Mouse (Mus musculus) heart, embryonic 16.5 days (tissue): ENCODE results near the gene Gm13539. TPM values are rescaled to one million over a fixed set of nuclear protein-coding genes. Genes with fewer than 3 reads are reported as not detected.

ENCODE experiments used
- polyA plus RNA-seq: library from polyadenylated mRNA; unstranded; fragments of >200 nt; fragmentation: Nextera tagmentation; extraction: Ambion mirVana; gene quantifications from 2 replicates; pipeline ENCODE4 v1.2.1, GENCODE M21; 2015

Gm13539 gene
- polyA plus RNA-seq, 1 experiment from 2014 or later: 0.26 TPM

Other genes starting within 250 kb of the Gm13539 start
- 27.0 and 27.3 TPM in 2 replicates for gene Traf2, start 235.3 kb upstream of the Gm13539 start, polyA plus RNA-seq
- gene Edf1, start 224.4 kb upstream of the Gm13539 start, polyA plus RNA-seq: 288 and 303 TPM in 2 replicates
- 2.7 and 19.0 TPM in 2 replicates for gene Mamdc4, start 207.4 kb upstream of the Gm13539 start, polyA plus RNA-seq
- gene Phpt1, start 207.0 kb upstream of the Gm13539 start, polyA plus RNA-seq: 180 and 190 TPM in 2 replicates
- 0.05 and 0.10 TPM in 2 replicates for gene Ajm1, start 200.5 kb upstream of the Gm13539 start, polyA plus RNA-seq
- 42.7 and 48.9 TPM in 2 replicates for gene Rabl6, start 173.7 kb upstream of the Gm13539 start, polyA plus RNA-seq
- gene Ccdc183, start 164.6 kb upstream of the Gm13539 start, polyA plus RNA-seq: 0.07 and 0.11 TPM in 2 replicates
- 20.0 and 25.6 TPM in 2 replicates for gene Tmem141, start 160.3 kb upstream of the Gm13539 start, polyA plus RNA-seq
- 3.6 and 6.3 TPM in 2 replicates for gene Fcna, start 154.2 kb upstream of the Gm13539 start, polyA plus RNA-seq
- gene Lcn8, start 129.1 kb upstream of the Gm13539 start, polyA plus RNA-seq: not detected in 2 replicates
- not detected in 2 replicates for gene Lcn5, start 124.3 kb upstream of the Gm13539 start, polyA plus RNA-seq
- gene Lcn6, start 105.5 kb upstream of the Gm13539 start, polyA plus RNA-seq: not detected in 2 replicates
- not detected in 2 replicates for gene Lcn10, start 99.5 kb upstream of the Gm13539 start, polyA plus RNA-seq
- gene Obp2a, start 82.2 kb upstream of the Gm13539 start, polyA plus RNA-seq: not detected in 2 replicates
- gene Bmyc, start 75.5 kb upstream of the Gm13539 start, polyA plus RNA-seq: 42.3 and 45.4 TPM in 2 replicates
- gene Obp2b, start 45.2 kb upstream of the Gm13539 start, polyA plus RNA-seq: not detected in 2 replicates
- not detected in 2 replicates for gene Lcn3, start 16.7 kb upstream of the Gm13539 start, polyA plus RNA-seq
- not detected in 2 replicates for gene Lcn11, start 5.2 kb upstream of the Gm13539 start, polyA plus RNA-seq
- gene Glt6d1, start 33.6 kb downstream of the Gm13539 start, polyA plus RNA-seq: not detected in 2 replicates
- gene Lcn9, start 40.9 kb downstream of the Gm13539 start, polyA plus RNA-seq: not detected in 2 replicates
- not detected in 2 replicates for gene Sohlh1, start 65.0 kb downstream of the Gm13539 start, polyA plus RNA-seq
- gene Kcnt1, start 81.5 kb downstream of the Gm13539 start, polyA plus RNA-seq: 0.13 TPM in 1 of 2 replicates, not detected in the other
- 6.0 and 8.9 TPM in 2 replicates for gene Camsap1, start 201.0 kb downstream of the Gm13539 start, polyA plus RNA-seq
- gene Ubac1, start 239.5 kb downstream of the Gm13539 start, polyA plus RNA-seq: 114 and 116 TPM in 2 replicates